Mouse (Mus musculus) C2C12 (cell line): ENCODE measurements at regions not wholly inside any gene's neighbourhood (a gene's known extent, or its start where the extent isn't known, plus 50 kb on each side); places are given as distances from the start of the nearest gene placed in this dataset.

Experiments
- CEBPB ChIP-seq: IDR thresholded peaks from one replicate; pipeline ENCODE4 v1.6.1; 2011; ENCODE audit warnings: low read depth, mild to moderate bottlenecking, control low read depth, moderate library complexity
- CTCF ChIP-seq: IDR thresholded peaks from one replicate; pipeline ENCODE4 v1.5.1; 2011; ENCODE audit not compliant: control insufficient read depth, insufficient read depth, insufficient read length
- FOSL1 ChIP-seq: IDR thresholded peaks from one replicate; pipeline ENCODE4 v1.8.0; 2011; ENCODE audit warnings: mild to moderate bottlenecking, low read length; ENCODE audit not compliant: poor library complexity, insufficient read depth, severe bottlenecking
- MAX ChIP-seq: IDR thresholded peaks from one replicate; pipeline ENCODE4 v1.6.1; 2011; ENCODE audit warnings: mild to moderate bottlenecking, control low read depth
- MYOD1 ChIP-seq: IDR thresholded peaks from one replicate; pipeline ENCODE4 v1.6.1; 2011; ENCODE audit warnings: low read depth; ENCODE audit not compliant: control insufficient read depth, insufficient read length
- MYOG ChIP-seq: IDR thresholded peaks from one replicate; pipeline ENCODE4 v1.6.1; 2011; ENCODE audit not compliant: control insufficient read depth, insufficient read length; ENCODE audit errors: extremely low read depth
- USF1 ChIP-seq: IDR thresholded peaks from one replicate; pipeline ENCODE4 v1.6.1; 2011; ENCODE audit warnings: low read depth, mild to moderate bottlenecking, control low read depth, moderate library complexity

- no peak for TF ChIP-seq MAX
- TF ChIP-seq CTCF, result no peak
- no peak for TF ChIP-seq CEBPB
- TF ChIP-seq USF1, result no peak
- no peak for TF ChIP-seq MYOD1
- TF ChIP-seq MYOG, result no peak
- no peak for TF ChIP-seq FOSL1
Observed at GRCm38 (mm10) chr10:96399636-96400400, 217.0 kb upstream of the Btg1 start.
